ENCODE assay signal across 9 mouse cellular contexts in the genomic region with DNA sequence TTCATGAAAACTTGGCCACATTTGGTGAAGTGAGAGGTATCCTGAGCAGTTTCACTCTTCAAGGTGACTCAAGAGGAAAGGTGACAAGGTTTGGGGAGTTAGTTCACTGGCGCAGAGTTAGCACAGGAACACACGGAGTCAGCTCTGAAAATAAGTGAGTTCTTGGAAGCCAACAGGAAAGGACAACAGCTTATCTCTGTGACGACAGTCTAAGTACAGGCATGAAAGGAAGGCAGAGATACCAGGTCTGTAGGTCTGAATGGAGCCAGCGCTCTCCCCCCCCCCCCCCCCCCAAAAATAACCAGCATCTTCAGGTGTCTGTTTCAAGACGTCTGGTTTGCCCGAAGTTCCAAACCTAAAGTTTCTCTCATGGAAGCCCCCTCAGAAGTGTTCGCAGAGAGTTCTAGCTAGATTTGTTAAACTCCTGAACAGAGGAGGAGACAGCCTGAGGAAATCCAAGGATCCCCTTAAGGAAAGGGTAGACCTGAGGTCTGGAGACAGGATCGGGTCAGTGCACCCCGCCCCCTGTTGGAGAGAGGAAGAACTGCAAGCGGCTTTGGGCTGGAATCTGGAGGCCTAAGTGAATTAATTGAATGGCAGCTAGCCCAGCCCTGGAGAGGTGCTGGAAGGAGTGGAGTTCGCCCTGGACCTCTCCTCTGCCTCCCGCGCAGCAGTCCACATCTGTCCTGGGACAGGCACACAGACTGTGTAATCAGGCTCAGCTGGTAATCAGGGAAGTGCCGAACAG. TPM values are rescaled to one million over a fixed set of nuclear protein-coding genes. Genes with fewer than 3 reads are reported as not detected.
DNase-seq lines count a peak whose midpoint lies in the region; ATAC-seq and TF ChIP-seq lines count a peak whose summit lies in the region.
"Had no signal": no experiment of that assay in that cellular context is flagged by ENCODE, and none has a peak within 500 bp of the region (broad histone marks: within the 10 kb centered on the region; RNA-seq: fewer than 3 reads in every experiment).

No protein-coding gene starts in this region.

- 48% methylated on average over 14 of the region's 14 CpGs for WGBS in forebrain, embryonic 14.5 days

- intact Hi-C loops in heart, postnatal 10 days (cut with DNase I) = loop anchor here (5.0 kb wide), 2 partner anchors 165 to 570 kb away; no protein-coding TSS in a partner anchor

- ATAC-seq in cerebellum, adult (ENCODE audit: insufficient number of reproducible peaks, low FRiP score, low TSS enrichment) = peak; percentile 65
- peak; percentile 70 for ATAC-seq in forebrain, embryonic 14.5 days

- no peak overlapping the region for H3K9ac ChIP-seq in forebrain, embryonic 14.5 days (ENCODE audit: low read length)

- peak; percentile 83 for DNase-seq in NIH3T3 (ENCODE audit: low read depth)
- peak; percentile 72 for DNase-seq in forebrain, embryonic 14.5 days (ENCODE audit: low spot score)
- DNase-seq in heart, postnatal 10 days = peak; percentile 82 to 88
- peak; percentile 13 to 70 for DNase-seq in layer of hippocampus, adult 2 months (ENCODE audit: low spot score in 2 of 2)
- DNase-seq in lung, adult 18-20 months = peak; percentile 56 to 69
- peak; percentile 69 for DNase-seq in ovary, postnatal 36 days (ENCODE audit: low spot score)
- DNase-seq in yolk sac, embryonic 10.5 days (ENCODE audit: low spot score) = peak; percentile 61

- H3K27ac ChIP-seq in forebrain, embryonic 14.5 days (ENCODE audit: low read depth, low read length) = no peak overlapping the region
- H3K27ac ChIP-seq in layer of hippocampus, adult 2 months = no peak overlapping the region

- no peaks in the 10 kb centered on the region for H3K27me3 ChIP-seq in forebrain, embryonic 14.5 days (replicated peaks; ENCODE audit: control insufficient read depth, insufficient read depth, low read length)
- H3K27me3 ChIP-seq: megakaryocyte, embryonic 14.5 days had no signal

- no peaks in the 10 kb centered on the region for H3K9me3 ChIP-seq in forebrain, embryonic 14.5 days (replicated peaks; ENCODE audit: control insufficient read depth, low read length)
- H3K9me3 ChIP-seq: megakaryocyte, embryonic 14.5 days had no signal

- TF ChIP-seq CTCF in layer of hippocampus, adult 2 months (conservative IDR thresholded peaks at IDR 0.05) = peak; percentile 95

- H3K4me1 ChIP-seq in forebrain, embryonic 14.5 days (ENCODE audit: control insufficient read depth, insufficient read depth, low read length) = no peaks in the 10 kb centered on the region

- no peak overlapping the region for H3K4me3 ChIP-seq in forebrain, embryonic 14.5 days (ENCODE audit: low read depth, low read length)
- no peak overlapping the region for H3K4me3 ChIP-seq in layer of hippocampus, adult 2 months
- H3K4me3 ChIP-seq: megakaryocyte, embryonic 14.5 days had no signal

- no peak overlapping the region for H3K4me2 ChIP-seq in forebrain, embryonic 14.5 days (ENCODE audit: low read length)

- H3K36me3 ChIP-seq in forebrain, embryonic 14.5 days (ENCODE audit: control insufficient read depth, insufficient read depth, low read length) = no peaks in the 10 kb centered on the region

RNA-seq across cellular contexts. Expression of gene Casq2, which starts 24.1 kb away (rescaled TPM):
- polyA plus RNA-seq in forebrain, embryonic 14.5 days (2014; fragmentation: Nextera tagmentation; extraction: Ambion mirVana) = 0.48 TPM in 2 replicates
- 1,000 to 10,000 TPM; 1,032 to 1,091 TPM for total RNA-seq in heart, postnatal 10 days (2021)
- under 1 TPM; 0.79 to 0.81 TPM for total RNA-seq in layer of hippocampus, adult 2 months (2021)

RNA-seq across cellular contexts. Expression of gene Nhlh2, which starts 52.2 kb away (rescaled TPM):
- 18.4 and 20.5 TPM in 2 replicates for polyA plus RNA-seq in forebrain, embryonic 14.5 days (2014; fragmentation: Nextera tagmentation; extraction: Ambion mirVana)
- total RNA-seq in heart, postnatal 10 days (2021) = not detected
- 1 to 10 TPM; 1.3 to 1.8 TPM for total RNA-seq in layer of hippocampus, adult 2 months (2021)

Comparison
In these comparisons a context has a peak if more than half of its experiments do, and no peak if none do; other contexts are left out.
1. RNA of gene Casq2, which starts 24.1 kb away (total RNA-seq): 1,032 to 1,091 TPM in heart, postnatal 10 days; 0.79 to 0.81 TPM in layer of hippocampus, adult 2 months; every median in the first group is over 100 times any median in the second.
2. Peak in every context shown above with its lines, with median percentiles within 50 percentile points of each other: DNase-seq.